Mouse (Mus musculus) adrenal gland, postnatal 36 days (tissue): ENCODE data around the gene Uqcrc2. TPM values are rescaled to one million over a fixed set of nuclear protein-coding genes. Genes with fewer than 3 reads are reported as not detected.

Experiments used
- DNase-seq, 2 experiments: peaks; one replicate each; pipeline ENCODE4 v3.0.0; 2021; ENCODE audit warnings: mixed read lengths in 1 of 2
- long read RNA-seq, 2 experiments: library from polyadenylated mRNA; stranded (forward); transcript quantifications; one replicate each; pipeline ENCODE4 v2.0.0; 2021; ENCODE audit warnings: borderline sequencing depth in 2 of 2
- total RNA-seq, 2 experiments: library from RNA; stranded (reverse); gene quantifications; 2 replicates each; pipeline ENCODE4 v1.2.3; 2021

Uqcrc2 gene
- total RNA-seq: 100 to 1,000 TPM; 369 to 403 TPM
- long read RNA-seq, experiment 1, transcript Uqcrc2-201 (14 exons, 1,896 nt): major isoform, 542 of 585 reads
- long read RNA-seq, experiment 1, partial matches to known transcripts: 19 of 585 reads
- long read RNA-seq, experiment 1, other reads (novel, unspliced or antisense): 24 of 585 reads
- long read RNA-seq, experiment 2, transcript Uqcrc2-201 (14 exons, 1,896 nt): major isoform, 173 of 189 reads
- long read RNA-seq, experiment 2, partial matches to known transcripts: 11 of 189 reads
- long read RNA-seq, experiment 2, other reads (novel, unspliced or antisense): 5 of 189 reads

GRCm38 (mm10) chr7:120634711-120635361 is at the start of gene Uqcrc2:
TSS of gene Uqcrc2 (plus strand) at chr7:120635176.
- DNase-seq: peak; percentile 92 to 93

GRCm38 (mm10) chr7:120597203-120597743 is 37.7 kb upstream of the Uqcrc2 start:
- no peak for DNase-seq

GRCm38 (mm10) chr7:120597744-120598243 is 37.2 kb upstream of the Uqcrc2 start:
- peak; percentile 14 to 36 for DNase-seq

- DNase-seq: no peak
Measured at GRCm38 (mm10) chr7:120598355-120598754, 36.6 kb upstream of the Uqcrc2 start.

GRCm38 (mm10) chr7:120620075-120620771 is 14.8 kb upstream of the Uqcrc2 start:
- no peak for DNase-seq

- peak; percentile 58 to 62 for DNase-seq
Measured at GRCm38 (mm10) chr7:120620841-120621240, 14.1 kb upstream of the Uqcrc2 start.

- DNase-seq: peak; percentile 8 to 32
Measured at GRCm38 (mm10) chr7:120632518-120632917, 2.5 kb upstream of the Uqcrc2 start.

GRCm38 (mm10) chr7:120634301-120634700 is 675 bp upstream of the Uqcrc2 start:
- DNase-seq: peak in 1 of 2 experiments; percentile 5

GRCm38 (mm10) chr7:120635362-120635781 is 396 bp downstream of the Uqcrc2 start:
- DNase-seq: no peak

GRCm38 (mm10) chr7:120635821-120636220 is 845 bp downstream of the Uqcrc2 start:
- DNase-seq: peak in 1 of 2 experiments; percentile 6

- DNase-seq: no peak
Measured at GRCm38 (mm10) chr7:120643217-120643616, 8.2 kb downstream of the Uqcrc2 start.

GRCm38 (mm10) chr7:120647849-120648248 is 12.9 kb downstream of the Uqcrc2 start:
- DNase-seq: no peak

- no peak for DNase-seq
Measured at GRCm38 (mm10) chr7:120662079-120662478, 27.1 kb downstream of the Uqcrc2 start.

GRCm38 (mm10) chr7:120670153-120670875 is 35.3 kb downstream of the Uqcrc2 start, which contains the start of gene Pdzd9:
TSS of gene Pdzd9 (minus strand) at chr7:120670343.
- peak; percentile 80 to 86 for DNase-seq

GRCm38 (mm10) chr7:120671271-120671670 is 36.3 kb downstream of the Uqcrc2 start:
- no peak for DNase-seq

- DNase-seq: peak; percentile 84 to 89
Measured at GRCm38 (mm10) chr7:120677001-120677643, 42.1 kb downstream of the Uqcrc2 start, which contains the start of gene Mosmo. TSS of gene Mosmo (plus strand) at chr7:120677618.

- peak; percentile 47 to 58 for DNase-seq
Measured at GRCm38 (mm10) chr7:120677764-120678531, 43.0 kb downstream of the Uqcrc2 start.

- DNase-seq: no peak
Measured at GRCm38 (mm10) chr7:120679023-120679422, 44.0 kb downstream of the Uqcrc2 start.

- no peak for DNase-seq
Measured at GRCm38 (mm10) chr7:120682002-120682401, 47.0 kb downstream of the Uqcrc2 start.

GRCm38 (mm10) chr7:120684731-120685161 is 49.8 kb downstream of the Uqcrc2 start:
- DNase-seq: no peak
